Mouse (Mus musculus): ENCODE results near the gene Hbb-bt.
"Not testable (repeated sequence)": the region's sequence is repeated elsewhere in the genome, so short reads cannot be mapped to it uniquely, and the experiment has no call there.

Hbb-bt gene

GRCm38 (mm10) chr7:103808120-103808519 lies 5.7 kb downstream of the Hbb-bt start:
- DNase-seq, result not testable (repeated sequence)

DNA sequence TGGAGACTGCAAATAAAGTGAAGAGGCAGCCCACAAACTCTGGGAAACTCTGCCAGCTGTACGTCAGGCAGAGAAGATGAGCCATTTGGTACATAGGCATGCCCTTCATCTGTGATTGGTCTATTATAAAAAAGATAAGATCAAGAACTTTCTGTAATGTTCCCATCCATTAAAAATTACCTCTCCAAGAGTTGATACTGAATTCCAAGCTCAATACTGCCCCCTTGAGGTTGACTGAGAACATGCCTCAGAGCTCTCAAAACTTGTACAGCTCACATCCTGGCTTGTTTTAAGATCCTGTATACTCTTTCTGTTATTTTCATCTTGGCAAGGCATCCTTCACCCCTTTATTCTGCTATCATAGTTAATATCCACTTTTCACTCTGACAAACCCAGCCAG lies 6.9 kb downstream of the Hbb-bt start:
- DNase-seq, result peak; percentile 15

DNA sequence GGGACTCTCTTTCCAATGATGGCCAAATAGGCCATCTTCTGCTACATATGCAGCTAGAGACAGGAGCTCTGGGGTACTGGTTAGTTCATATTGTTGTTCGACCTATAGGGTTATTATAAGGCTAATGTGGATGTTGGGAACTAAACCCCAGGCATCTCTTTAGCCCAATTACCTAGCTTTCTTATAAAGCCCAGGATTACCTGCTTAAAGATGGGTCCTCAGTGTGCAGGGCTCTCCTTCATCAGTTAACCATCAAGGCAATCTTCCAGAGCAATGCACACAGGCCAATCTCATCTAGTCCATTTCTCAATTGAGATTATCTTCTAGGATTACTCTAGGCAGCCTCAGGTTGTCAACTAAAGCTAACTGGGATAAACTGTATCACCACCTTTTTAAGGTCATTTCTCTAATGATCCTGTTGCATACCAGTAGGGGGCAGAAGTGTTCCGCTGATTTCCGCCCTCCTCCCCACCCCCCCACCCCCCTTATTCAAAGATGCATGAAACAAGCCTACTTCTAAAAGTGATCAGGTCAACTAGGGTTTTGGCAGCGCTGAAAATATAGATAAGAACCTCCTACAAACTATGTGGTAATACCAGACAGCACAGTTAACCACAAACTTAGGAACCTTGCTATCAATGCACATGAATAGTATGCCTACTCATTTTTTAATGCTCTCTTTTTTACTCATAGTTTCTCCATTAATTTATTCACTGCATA lies 21.0 kb downstream of the Hbb-bt start:
- no peak for DNase-seq

DNA sequence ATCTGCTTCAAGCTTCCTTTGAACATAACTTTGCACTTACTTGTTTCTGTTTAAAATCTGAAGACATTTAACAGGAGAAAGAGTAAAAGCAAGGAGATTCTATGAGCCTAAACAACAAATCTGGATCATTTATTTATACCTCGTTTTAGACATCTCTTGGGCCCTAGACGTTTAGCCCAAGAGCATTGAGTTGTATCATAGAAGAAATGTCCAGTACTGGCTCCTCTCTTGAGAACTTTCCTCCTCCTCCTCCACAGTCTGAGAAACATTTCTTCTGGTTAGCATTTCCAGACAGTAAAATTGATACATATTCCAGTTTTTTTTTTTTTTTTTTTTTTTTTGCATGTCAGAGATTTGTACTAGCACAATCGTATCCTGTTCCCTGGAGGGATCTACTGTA lies 22.1 kb downstream of the Hbb-bt start, which contains the start of gene Olfr67:
TSS of gene Olfr67 (minus strand) at position 101 of the 400 bp plus-strand sequence.
- DNase-seq, result no peak

- no peak for DNase-seq
Observed at GRCm38 (mm10) chr7:103779598-103779997, 34.2 kb downstream of the Hbb-bt start, which contains the start of gene Olfr68. TSS of gene Olfr68 (minus strand) at chr7:103779698.

DNA sequence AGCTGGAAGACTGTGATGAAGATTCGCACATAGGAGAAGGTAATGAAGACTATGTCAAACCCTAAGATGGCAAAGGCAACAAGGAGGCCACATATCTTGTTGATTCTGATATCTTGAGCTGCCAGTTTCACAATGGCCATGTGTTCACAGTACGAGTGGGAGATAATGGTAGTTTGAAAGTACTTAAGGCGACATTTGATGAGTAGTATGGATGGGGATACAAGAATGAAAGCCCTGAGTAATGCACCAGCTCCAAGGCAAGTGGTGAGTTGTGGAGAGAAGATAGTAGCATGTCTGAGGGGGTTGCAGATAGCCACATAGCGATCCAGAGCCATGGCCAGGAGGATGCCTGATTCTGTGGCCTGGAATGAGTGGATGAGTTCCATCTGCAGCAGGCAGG lies 36.1 kb downstream of the Hbb-bt start:
- DNase-seq, result not testable (repeated sequence)

GRCm38 (mm10) chr7:103771494-103771893 lies 42.3 kb downstream of the Hbb-bt start, which contains the start of gene Olfr69:
TSS of gene Olfr69 (minus strand) at chr7:103771594.
- DNase-seq, result no peak

DNA sequence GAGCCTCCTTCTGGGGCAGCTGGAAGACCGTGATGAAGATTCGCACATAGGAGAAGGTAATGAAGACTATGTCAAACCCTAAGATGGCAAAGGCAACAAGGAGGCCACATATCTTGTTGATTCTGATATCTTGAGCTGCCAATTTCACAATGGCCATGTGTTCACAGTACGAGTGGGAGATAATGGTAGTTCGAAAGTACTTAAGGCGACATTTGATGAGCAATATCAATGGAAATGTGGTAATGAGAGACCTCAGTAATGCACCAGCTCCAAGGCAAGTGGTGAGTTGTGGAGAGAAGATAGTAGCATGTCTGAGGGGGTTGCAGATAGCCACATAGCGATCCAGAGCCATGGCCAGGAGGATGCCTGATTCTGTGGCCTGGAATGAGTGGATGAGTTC lies 46.1 kb downstream of the Hbb-bt start:
- not testable (repeated sequence) for DNase-seq

All from thymus, postnatal 14 days (tissue).